Mouse (Mus musculus) stomach, embryonic 16.5 days (tissue): ENCODE data around the gene Arid3c. TPM values are rescaled to one million over a fixed set of nuclear protein-coding genes. Genes with fewer than 3 reads are reported as not detected.

ENCODE experiments used
- ATAC-seq: fragments of 200-750 bp; cut with Nextera tagmentation; 2 replicates; pipeline ENCODE4 v1.8.0; 2017; ENCODE audit warnings: moderate number of reproducible peaks, moderate TSS enrichment; ENCODE audit not compliant: insufficient read depth, low FRiP score
- H3K27ac ChIP-seq: fragments of 300-500 bp; sonication (generic); 2 replicates; pipeline ENCODE4 v1.5.1; 2014; ENCODE audit warnings: low read length
- H3K27me3 ChIP-seq: fragments of 300-500 bp; sonication (generic); 2 replicates; pipeline ENCODE4 v1.6.1; 2014; ENCODE audit warnings: low read length, control low read depth, mixed read lengths; ENCODE audit not compliant: control insufficient read depth, insufficient read depth
- H3K36me3 ChIP-seq: fragments of 300-500 bp; sonication (generic); 2 replicates; pipeline ENCODE4 v1.6.1; 2014; ENCODE audit warnings: low read length; ENCODE audit not compliant: control insufficient read depth, insufficient read depth
- H3K4me1 ChIP-seq: fragments of 300-500 bp; sonication (generic); 2 replicates; pipeline ENCODE4 v1.6.1; 2014; ENCODE audit warnings: low read length, control low read depth, mixed read lengths; ENCODE audit not compliant: control insufficient read depth, insufficient read depth
- H3K4me2 ChIP-seq: fragments of 300-500 bp; sonication (generic); 2 replicates; pipeline ENCODE4 v1.6.1; 2014; ENCODE audit warnings: low read depth, low read length, mixed read lengths
- H3K4me3 ChIP-seq: fragments of 300-500 bp; sonication (generic); replicated peaks from 2 replicates; pipeline ENCODE4 v1.5.1; 2014; ENCODE audit warnings: mild to moderate bottlenecking, low read length
- H3K9ac ChIP-seq: fragments of 300-500 bp; sonication (generic); 2 replicates; pipeline ENCODE4 v1.6.1; 2014; ENCODE audit warnings: low read length
- H3K9me3 ChIP-seq: fragments of 300-500 bp; sonication (generic); replicated peaks from 2 replicates; pipeline ENCODE4 v1.6.1; 2016; ENCODE audit warnings: low read length, control low read depth; ENCODE audit not compliant: control insufficient read depth
- WGBS: fragments of 180-500 bp; shearing (Covaris S2); extraction: QIAGEN DNeasy Blood & Tissue Kit; methylation state at CpG from one replicate; pipeline ENCODE4 v1.1.7; 2014; 5-methylcytosine and 5-hydroxymethylcytosine counted together
- polyA plus RNA-seq: library from polyadenylated mRNA; unstranded; fragments of >200 nt; fragmentation: Nextera tagmentation; extraction: Ambion mirVana; gene quantifications from 2 replicates; pipeline ENCODE4 v1.2.1, GENCODE M21; 2015

Gene Arid3c
- polyA plus RNA-seq, 1 experiment from 2014 or later: not detected

- Histone ChIP-seq H3K36me3 (no peaks in the 10 kb centered on the region), H3K9ac (no peak overlapping the region), H3K9me3 (no peaks in the 10 kb centered on the region), H3K27ac (peak overlapping the region; percentile 49; the same call in 1 of the 2 replicates), H3K27me3 (0 out of 2 replicates have a peak, but pooled peaks cover 8% of the 10 kb centered on the region), H3K4me3 (no peak overlapping the region), H3K4me1 (peaks cover 36% of the 10 kb centered on the region), H3K4me2 (no peak overlapping the region)
- ATAC-seq: no peak
- 54% methylated on average over 6 of the region's 6 CpGs for WGBS
Observed at GRCm38 (mm10) chr4:41678863-41679262, 52.1 kb downstream of the Arid3c start.

GRCm38 (mm10) chr4:41677006-41677629, 53.8 kb downstream of the Arid3c start:
- Histone ChIP-seq H3K27ac (peak overlapping the region; percentile 42; the same call in 1 of the 2 replicates), H3K9me3 (no peaks in the 10 kb centered on the region), H3K9ac (0 out of 2 replicates have a peak overlapping the region, but pooled peaks have one; percentile 7), H3K4me1 (peaks cover 39% of the 10 kb centered on the region), H3K4me2 (no peak overlapping the region), H3K36me3 (no peaks in the 10 kb centered on the region), H3K27me3 (no peaks in the 10 kb centered on the region), H3K4me3 (no peak overlapping the region)
- peak; percentile 65; the same call in 1 of the 2 replicates for ATAC-seq
- WGBS: 36% methylated on average over 13 of the region's 13 CpGs

GRCm38 (mm10) chr4:41676248-41677005, 54.5 kb downstream of the Arid3c start:
- ATAC-seq: no peak
- H3K27ac ChIP-seq: no peak overlapping the region
- H3K9me3 ChIP-seq: no peaks in the 10 kb centered on the region
- WGBS: 57% methylated on average over 17 of the region's 17 CpGs
- H3K4me1 ChIP-seq: peaks cover 46% of the 10 kb centered on the region
- no peaks in the 10 kb centered on the region for H3K27me3 ChIP-seq
- H3K9ac ChIP-seq: peak overlapping the region; percentile 16
- H3K4me3 ChIP-seq: no peak overlapping the region
- no peak overlapping the region for H3K4me2 ChIP-seq
- no peaks in the 10 kb centered on the region for H3K36me3 ChIP-seq

Other genes starting within 250 kb of the Arid3c start
- gene AI464131, start 228.1 kb downstream of the Arid3c start, polyA plus RNA-seq: 7.9 and 9.6 TPM in 2 replicates
- gene 1110017D15Rik, start 213.8 kb downstream of the Arid3c start, polyA plus RNA-seq: 0.65 and 0.87 TPM in 2 replicates
- 2.9 and 3.0 TPM in 2 replicates for gene Fam219a, start 161.6 kb downstream of the Arid3c start, polyA plus RNA-seq
- 4.7 and 5.1 TPM in 2 replicates for gene Dnaic1, start 161.4 kb downstream of the Arid3c start, polyA plus RNA-seq
- gene Enho, start 90.8 kb downstream of the Arid3c start, polyA plus RNA-seq: 22.8 and 23.0 TPM in 2 replicates
- 10.1 and 10.5 TPM in 2 replicates for gene Cntfr, start 34.1 kb downstream of the Arid3c start, polyA plus RNA-seq
- 143 and 152 TPM in 2 replicates for gene Il11ra1, start 31.2 kb downstream of the Arid3c start, polyA plus RNA-seq
- 54.3 and 58.6 TPM in 2 replicates for gene Rpp25l, start 17.6 kb downstream of the Arid3c start, polyA plus RNA-seq
- gene Dctn3, start 8.0 kb downstream of the Arid3c start, polyA plus RNA-seq: 132 TPM in 2 replicates
- gene Galt, start 24.1 kb upstream of the Arid3c start, polyA plus RNA-seq: 43.8 and 44.7 TPM in 2 replicates
- 76.9 and 88.4 TPM in 2 replicates for gene Sigmar1, start 25.0 kb upstream of the Arid3c start, polyA plus RNA-seq
- gene Ccl27a, start 43.1 kb upstream of the Arid3c start, polyA plus RNA-seq: 29.9 and 33.6 TPM in 2 replicates
- 3.4 and 26.5 TPM in 2 replicates for gene Gm21541, start 172.5 kb upstream of the Arid3c start, polyA plus RNA-seq
- 2.5 and 2.8 TPM in 2 replicates for gene Gm20878, start 210.4 kb upstream of the Arid3c start, polyA plus RNA-seq
- 0.22 and 0.31 TPM in 2 replicates for gene Fam205a4, start 234.9 kb upstream of the Arid3c start, polyA plus RNA-seq